Mouse (Mus musculus) G1E (cell line): Measurements from ENCODE around the gene Gm11127.
"Not testable (repeated sequence)": the region's sequence is repeated elsewhere in the genome, so short reads cannot be mapped to it uniquely, and the experiment has no call there.

Experiments used
- CTCF ChIP-seq: IDR thresholded peaks from 2 replicates; pipeline ENCODE4 v1.5.1; 2012; ENCODE audit warnings: low read depth, low read length, inconsistent platforms, mixed read lengths
- GATA1 ChIP-seq: IDR thresholded peaks from 2 replicates; pipeline ENCODE4 v1.6.1; 2012; ENCODE audit warnings: borderline replicate concordance, low read length, inconsistent platforms, mixed read lengths
- TAL1 ChIP-seq: conservative IDR thresholded peaks from 2 replicates; pipeline ENCODE4 v1.6.1; 2012; ENCODE audit warnings: low read depth, low read length, inconsistent platforms, mixed read lengths

DNA sequence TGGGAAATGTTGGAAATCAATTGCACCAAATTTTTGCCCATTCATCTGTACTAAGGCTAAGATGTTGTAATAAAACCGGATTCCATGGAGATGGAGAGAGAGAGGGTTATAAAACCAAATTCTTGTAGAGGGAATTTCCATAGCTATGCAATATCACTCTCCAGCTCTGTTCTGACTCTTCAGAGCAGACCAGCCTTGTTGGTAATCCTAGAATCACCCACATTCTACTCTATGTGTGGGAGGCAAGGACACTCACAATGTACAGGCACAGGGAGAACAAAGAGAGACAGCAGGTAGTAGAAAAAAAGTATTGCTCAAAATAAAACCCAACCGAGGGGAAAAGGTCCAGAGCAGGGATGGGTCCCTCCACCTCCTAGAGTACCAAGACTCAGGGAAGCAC is 33.8 kb upstream of the Gm11127 start:
- not testable (repeated sequence) for TF ChIP-seq TAL1, CTCF, GATA1
